Mouse (Mus musculus): Measurements from ENCODE around the gene Pdc.

The Pdc gene

DNA sequence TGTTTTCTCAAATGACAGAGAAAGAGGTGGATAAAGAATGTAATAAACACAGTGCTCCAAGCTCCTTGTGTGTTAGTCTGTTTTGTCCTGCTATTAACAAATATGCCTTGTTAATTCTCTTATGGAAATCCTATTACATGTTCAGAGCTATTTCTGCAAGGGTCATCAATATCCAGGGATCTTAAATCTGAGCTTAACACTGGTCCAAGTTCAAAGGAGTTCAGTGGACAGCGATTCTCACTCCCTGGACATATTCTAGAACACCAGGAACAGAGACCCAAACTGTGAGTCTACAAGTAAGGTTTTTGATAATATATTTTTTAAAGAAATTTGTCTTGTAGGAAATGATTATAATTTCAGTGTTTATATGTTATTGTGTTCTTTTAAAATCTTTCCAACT is at the start of gene Pdc:
TSS of gene Pdc (plus strand) at position 213 of the 400 bp plus-strand sequence.
- no peak for DNase-seq (ENCODE audit: low read depth, low spot score)

DNA sequence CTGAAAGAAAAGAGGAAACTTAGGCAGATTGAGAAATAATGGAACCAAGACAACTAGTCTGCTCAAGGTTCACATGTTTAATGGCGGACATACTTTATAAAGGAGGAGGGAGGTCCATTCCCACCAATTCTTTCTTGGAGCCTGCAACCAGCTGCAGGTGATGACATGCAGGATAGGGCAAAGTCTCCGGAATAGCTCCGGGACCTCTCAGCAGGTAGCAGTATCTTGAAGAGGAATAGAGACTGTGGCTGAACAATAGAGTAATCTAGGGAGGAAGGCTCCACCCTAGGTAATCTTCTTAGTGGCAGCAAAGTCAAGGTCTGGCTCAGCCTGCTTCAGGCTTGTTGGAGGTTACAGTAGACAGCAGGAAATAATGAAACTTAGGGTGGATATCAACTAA is 25.2 kb upstream of the Pdc start:
- DNase-seq (ENCODE audit: low read depth, low spot score) = peak; percentile 71

DNA sequence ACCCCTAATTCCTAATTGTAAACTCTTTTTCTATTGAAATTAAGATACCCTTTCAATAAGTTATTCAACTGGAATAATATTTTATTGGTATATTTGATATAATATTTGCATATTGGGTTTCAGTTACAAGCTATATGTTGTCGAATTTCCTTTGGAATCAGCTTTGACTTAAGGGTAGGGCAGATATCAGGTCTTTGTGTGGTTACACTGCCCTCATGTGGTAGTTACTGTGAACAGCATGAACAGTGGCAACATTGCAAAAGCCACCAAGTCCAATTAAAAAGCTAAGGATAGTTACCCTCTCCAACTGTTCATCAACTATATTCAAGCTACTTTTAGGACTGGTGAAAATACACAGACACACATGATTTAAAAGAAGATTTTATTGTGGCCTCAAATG is 11.6 kb upstream of the Pdc start:
- peak; percentile 74 for DNase-seq (ENCODE audit: low read depth, low spot score)

DNA sequence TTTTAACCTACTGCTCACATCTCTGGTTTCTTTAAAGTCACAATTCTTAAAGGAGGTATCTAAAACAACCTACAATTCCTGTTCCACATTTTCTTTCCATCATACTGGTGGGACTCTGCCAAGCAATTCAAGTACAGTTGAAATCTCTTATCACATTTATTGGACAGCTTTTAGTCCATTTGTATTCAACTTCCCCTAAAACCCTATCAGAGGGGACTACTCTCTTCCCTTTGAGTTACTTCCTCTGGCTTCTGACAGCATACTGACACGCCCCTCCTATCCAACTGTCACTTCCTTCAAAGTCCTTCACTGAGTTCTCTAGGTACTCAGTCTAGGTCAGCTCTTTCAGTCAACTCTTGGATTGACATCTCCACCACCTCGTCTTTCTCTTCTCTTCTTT is 15.9 kb downstream of the Pdc start:
- no peak for DNase-seq (ENCODE audit: low read depth, low spot score)

DNA sequence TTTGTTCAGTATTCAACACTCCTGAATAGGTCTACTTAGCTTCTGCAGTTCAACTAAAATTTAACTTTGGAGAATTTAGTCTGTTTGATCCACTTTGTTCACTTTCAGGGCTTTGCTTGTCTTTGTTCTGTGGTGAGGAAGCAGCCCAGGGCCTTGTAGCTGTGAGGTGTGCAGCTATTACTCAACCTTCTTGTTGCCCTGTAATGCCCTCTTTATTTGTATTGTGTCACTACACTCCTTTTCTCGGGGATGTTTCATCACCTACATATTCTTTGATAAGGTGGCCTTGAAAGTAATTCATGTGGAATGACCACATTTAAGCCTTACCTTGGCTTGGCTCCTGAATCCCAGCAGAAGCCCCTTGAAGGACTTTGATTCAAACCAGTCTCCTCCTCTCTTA is 41.6 kb downstream of the Pdc start:
- no peak for DNase-seq (ENCODE audit: low read depth, low spot score)

DNA sequence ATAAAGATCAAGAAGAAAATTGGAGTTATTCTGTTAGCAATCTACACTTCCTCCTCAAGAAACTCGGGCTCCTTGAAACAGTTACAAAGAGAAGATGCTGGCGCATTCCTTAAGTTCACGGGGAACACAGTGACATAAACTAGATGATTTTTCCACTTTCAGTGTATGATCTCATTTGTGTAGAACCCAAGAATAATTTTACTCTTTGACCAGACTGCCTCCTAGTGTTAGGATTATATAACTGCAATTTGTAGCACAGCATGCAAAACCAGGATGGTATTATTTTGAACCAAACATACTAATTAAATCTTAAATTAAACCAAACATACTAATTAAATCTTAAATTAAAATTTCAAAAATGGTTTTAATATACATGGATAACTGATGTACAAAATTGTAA is 53.7 kb downstream of the Pdc start:
- DNase-seq (ENCODE audit: low read depth, low spot score) = peak; percentile 22

DNA sequence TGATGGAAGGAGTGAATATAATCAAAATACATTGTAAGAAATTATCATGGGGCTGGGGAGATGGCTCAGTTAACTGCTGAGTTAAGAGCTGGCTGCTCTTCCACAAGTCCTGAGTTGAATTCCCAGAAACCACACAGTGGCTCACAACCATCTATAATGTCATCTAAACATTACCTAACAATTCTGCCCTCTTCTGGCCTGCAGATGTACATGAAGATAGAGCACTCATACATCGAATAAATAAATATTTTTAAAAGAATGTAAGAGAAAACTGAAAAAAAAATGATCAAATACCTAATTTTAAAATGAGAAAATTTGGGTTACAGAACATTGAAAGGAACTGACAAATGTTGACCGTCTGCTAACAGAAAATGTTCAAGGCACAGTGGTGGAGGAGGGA is 55.0 kb downstream of the Pdc start:
- DNase-seq (ENCODE audit: low read depth, low spot score) = no peak

Measured in ES-CJ7 (cell line).